Mouse (Mus musculus) stomach, postnatal 0 days (tissue): ENCODE data around the gene Mia2.

Experiments used
- CTCF ChIP-seq: IDR thresholded peaks from 2 replicates; pipeline ENCODE4 v1.5.1; 2016; ENCODE audit warnings: antibody characterized with exemption, low read depth, mild to moderate bottlenecking, moderate library complexity
- EP300 ChIP-seq: optimal IDR thresholded peaks from 2 replicates; pipeline ENCODE3; 2016; ENCODE audit warnings: antibody characterized with exemption

- no peak for TF ChIP-seq CTCF
- TF ChIP-seq EP300: no peak
Measured at GRCm38 (mm10) chr12:59053976-59054375, 41.6 kb upstream of the Mia2 start.
